Mouse (Mus musculus): ENCODE measurements around the gene Stk4. TPM values are rescaled to one million over a fixed set of nuclear protein-coding genes. Genes with fewer than 3 reads are reported as not detected.

The Stk4 gene
- polyA plus RNA-seq, 1 experiment from 2014 or later: 29.1 TPM

DNA sequence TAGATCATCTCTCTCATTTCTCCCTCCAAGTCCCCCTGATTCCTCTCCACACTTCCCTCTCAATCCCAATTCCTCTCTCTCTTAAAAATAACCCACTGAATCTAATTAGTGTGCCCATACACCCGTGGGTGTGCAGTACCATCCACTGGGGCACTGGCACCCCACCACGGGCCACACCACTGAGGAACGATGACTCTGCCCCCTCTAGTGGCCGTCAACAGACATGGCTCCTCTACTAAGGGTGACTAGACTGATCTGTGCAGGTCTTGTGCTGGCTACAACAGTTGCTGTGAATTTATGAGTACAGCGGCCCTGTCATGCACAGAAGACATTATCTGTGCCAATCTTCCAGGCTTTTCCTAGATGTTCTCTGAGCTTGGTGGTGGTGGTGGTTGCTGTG is 118.6 kb downstream of the Stk4 start:
- Histone ChIP-seq H3K27ac (ENCODE audit: low read depth) (no peak overlapping the region), H3K27me3 (replicated peaks; ENCODE audit: control insufficient read depth, insufficient read depth, low read length) (no peaks in the 10 kb centered on the region), H3K36me3 (ENCODE audit: control insufficient read depth, insufficient read depth, low read length) (no peaks in the 10 kb centered on the region), H3K9me3 (ENCODE audit: control insufficient read depth, low read length) (0 out of 2 replicates have a peak, but pooled peaks cover 2% of the 10 kb centered on the region), H3K9ac (ENCODE audit: low read length) (no peak overlapping the region), H3K4me2 (ENCODE audit: low read length) (no peak overlapping the region), H3K4me1 (replicated peaks; ENCODE audit: control insufficient read depth, insufficient read depth, low read length) (0 out of 2 replicates have a peak, but pooled peaks cover 3% of the 10 kb centered on the region), H3K4me3 (ENCODE audit: low read depth, low read length) (no peak overlapping the region)
- WGBS: 33% methylated on average over 5 of the region's 5 CpGs
- DNase-seq (ENCODE audit: low spot score): no peak
- no peak for ATAC-seq (replicated peaks; ENCODE audit: low FRiP score, low TSS enrichment, low read depth)

DNA sequence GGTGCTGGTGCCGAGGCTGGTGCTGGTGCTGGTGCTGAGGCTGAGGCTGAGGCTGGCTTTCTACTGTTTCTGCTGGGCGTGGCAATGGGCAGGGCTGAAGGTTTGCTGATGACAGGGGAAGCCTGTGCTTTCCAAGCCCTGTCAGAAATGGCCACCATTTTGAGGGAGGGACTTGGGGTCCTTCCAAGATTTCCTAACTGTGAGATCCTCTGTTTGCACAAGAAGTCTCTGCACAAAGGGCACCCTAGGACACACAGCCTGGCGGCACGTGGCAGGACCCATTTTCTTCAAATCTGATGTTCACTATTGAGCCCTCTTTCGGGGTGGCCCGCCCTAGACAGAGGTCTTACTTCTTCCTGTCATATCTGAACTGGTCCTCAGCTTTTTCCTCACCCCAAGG is 120.5 kb downstream of the Stk4 start, which contains the start of gene Wfdc12:
Wfdc12 (minus strand) TSS at position 33 of the 400 bp plus-strand sequence.
- Histone ChIP-seq H3K4me2 (ENCODE audit: low read length) (no peak within 1 kb of the TSS), H3K4me3 (ENCODE audit: low read depth, low read length) (no peak within 1 kb of the TSS), H3K9ac (ENCODE audit: low read length) (no peak within 1 kb of the TSS), H3K36me3 (ENCODE audit: control insufficient read depth, insufficient read depth, low read length) (no peaks in the 10 kb centered on the region), H3K27ac (ENCODE audit: low read depth) (no peak within 1 kb of the TSS), H3K4me1 (replicated peaks; ENCODE audit: control insufficient read depth, insufficient read depth, low read length) (no peaks in the 10 kb centered on the region), H3K27me3 (replicated peaks; ENCODE audit: control insufficient read depth, insufficient read depth, low read length) (no peaks in the 10 kb centered on the region), H3K9me3 (ENCODE audit: control insufficient read depth, low read length) (0 out of 2 replicates have a peak, but pooled peaks cover 2% of the 10 kb centered on the region)
- WGBS: 87% methylated on average over 6 of the region's 6 CpGs
- DNase-seq (ENCODE audit: low spot score) (no peak), ATAC-seq (replicated peaks; ENCODE audit: low FRiP score, low TSS enrichment, low read depth) (no peak)

DNA sequence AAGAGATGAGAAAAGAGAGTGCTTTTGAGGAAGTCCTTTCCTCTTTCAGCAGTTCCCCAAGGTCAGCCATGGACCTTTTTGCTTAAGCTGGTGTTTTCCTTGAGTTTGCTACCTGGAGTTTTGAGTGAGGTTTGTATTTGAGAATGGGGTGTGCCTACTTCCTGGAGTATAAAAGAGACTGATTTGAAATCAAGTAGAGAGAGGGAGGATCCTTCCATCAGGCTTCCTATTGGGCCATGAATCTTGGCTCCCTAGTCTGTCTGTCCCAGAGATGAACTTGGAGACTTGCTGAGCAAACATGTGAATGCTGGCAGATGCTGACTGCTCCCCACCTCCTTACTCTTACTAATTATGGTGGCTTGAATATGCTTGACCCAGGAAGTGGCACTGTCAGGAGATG is 122.2 kb downstream of the Stk4 start:
- Histone ChIP-seq H3K27ac (ENCODE audit: low read depth) (no peak overlapping the region), H3K9me3 (ENCODE audit: control insufficient read depth, low read length) (0 out of 2 replicates have a peak, but pooled peaks cover 2% of the 10 kb centered on the region), H3K4me1 (replicated peaks; ENCODE audit: control insufficient read depth, insufficient read depth, low read length) (no peaks in the 10 kb centered on the region), H3K27me3 (replicated peaks; ENCODE audit: control insufficient read depth, insufficient read depth, low read length) (no peaks in the 10 kb centered on the region), H3K36me3 (ENCODE audit: control insufficient read depth, insufficient read depth, low read length) (no peaks in the 10 kb centered on the region), H3K4me2 (ENCODE audit: low read length) (no peak overlapping the region), H3K9ac (ENCODE audit: low read length) (no peak overlapping the region), H3K4me3 (ENCODE audit: low read depth, low read length) (no peak overlapping the region)
- ATAC-seq (replicated peaks; ENCODE audit: low FRiP score, low TSS enrichment, low read depth) (no peak), DNase-seq (ENCODE audit: low spot score) (no peak)

DNA sequence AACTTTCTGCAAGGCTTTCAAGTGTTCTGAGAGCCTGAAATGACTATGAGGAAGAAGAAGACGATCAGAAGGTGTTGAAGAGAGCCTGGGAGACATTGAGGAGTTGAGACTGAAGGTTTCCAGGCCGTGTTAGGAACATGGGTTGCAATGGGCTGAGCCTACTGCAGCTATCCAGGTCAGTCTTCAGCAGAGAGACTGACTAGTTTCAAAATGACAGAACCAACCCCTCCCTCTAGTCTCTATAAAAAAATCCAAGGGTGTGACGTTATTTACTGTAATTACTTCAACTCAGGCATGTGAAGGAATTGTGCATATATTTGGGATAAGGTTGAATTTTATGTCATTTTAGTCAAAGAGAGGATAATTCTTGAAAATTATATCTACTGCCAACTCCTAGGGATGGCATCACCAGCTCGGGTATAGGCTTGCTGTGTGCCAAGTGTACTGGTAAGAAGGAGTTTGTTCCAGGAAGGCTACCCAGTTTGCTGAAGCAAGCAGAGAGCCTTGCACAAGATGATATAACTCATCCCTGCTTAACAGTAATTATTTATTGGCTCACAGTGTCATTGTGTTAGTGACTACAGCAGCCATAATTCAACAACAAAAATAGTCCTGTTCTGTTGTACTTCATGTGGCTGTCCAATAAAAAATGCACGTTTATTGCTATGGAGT is 125.0 kb downstream of the Stk4 start:
- no peaks in the 10 kb centered on the region for H3K27me3 ChIP-seq (replicated peaks; ENCODE audit: control insufficient read depth, insufficient read depth, low read length)
- 77% methylated on average over 5 of the region's 5 CpGs for WGBS
- no peak for DNase-seq (ENCODE audit: low spot score)
- no peak overlapping the region for H3K9ac ChIP-seq (ENCODE audit: low read length)
- H3K4me3 ChIP-seq (ENCODE audit: low read depth, low read length): no peak overlapping the region
- ATAC-seq (replicated peaks; ENCODE audit: low FRiP score, low TSS enrichment, low read depth): no peak
- H3K4me1 ChIP-seq (replicated peaks; ENCODE audit: control insufficient read depth, insufficient read depth, low read length): no peaks in the 10 kb centered on the region
- no peak overlapping the region for H3K27ac ChIP-seq (ENCODE audit: low read depth)
- H3K9me3 ChIP-seq (ENCODE audit: control insufficient read depth, low read length): 0 out of 2 replicates have a peak, but pooled peaks cover 2% of the 10 kb centered on the region
- H3K36me3 ChIP-seq (ENCODE audit: control insufficient read depth, insufficient read depth, low read length): no peaks in the 10 kb centered on the region
- H3K4me2 ChIP-seq (ENCODE audit: low read length): no peak overlapping the region

DNA sequence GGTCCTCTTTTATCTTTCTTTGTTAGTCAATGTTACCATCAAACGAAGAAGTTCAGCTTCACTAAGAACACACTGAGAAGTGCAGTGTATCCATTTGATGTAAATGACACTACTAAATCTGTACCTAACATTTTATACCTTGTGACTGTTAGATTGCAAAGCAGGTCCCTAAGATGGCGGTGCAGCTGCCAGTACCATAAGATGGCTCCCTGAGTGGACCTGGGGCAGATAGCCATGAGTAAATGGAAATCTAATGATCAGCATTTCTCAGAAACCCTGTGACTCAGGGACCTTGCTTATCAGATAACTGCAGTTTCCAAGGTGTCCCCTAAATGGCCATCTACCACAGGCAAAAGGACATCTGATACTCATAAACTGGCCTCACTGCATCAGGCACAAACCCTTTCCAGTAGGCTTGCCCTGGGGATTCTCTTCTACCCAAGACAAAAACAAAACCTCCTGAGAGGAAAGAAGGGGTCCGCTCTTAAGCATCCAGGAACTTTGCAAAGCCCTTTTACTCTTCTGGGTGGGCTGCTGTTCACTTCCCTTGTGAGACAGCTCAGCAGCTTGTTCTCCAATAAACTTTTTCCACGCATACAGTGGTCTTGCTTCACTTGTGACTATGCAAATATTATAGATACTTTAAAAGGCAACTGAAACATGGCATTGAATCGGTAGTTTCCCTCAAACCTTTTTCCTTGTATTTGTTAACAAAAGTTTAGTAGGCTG is 126.0 kb downstream of the Stk4 start:
- DNase-seq (ENCODE audit: low spot score) (no peak), ATAC-seq (replicated peaks; ENCODE audit: low FRiP score, low TSS enrichment, low read depth) (no peak)
- Histone ChIP-seq H3K9ac (ENCODE audit: low read length) (no peak overlapping the region), H3K27me3 (replicated peaks; ENCODE audit: control insufficient read depth, insufficient read depth, low read length) (no peaks in the 10 kb centered on the region), H3K27ac (ENCODE audit: low read depth) (no peak overlapping the region), H3K9me3 (ENCODE audit: control insufficient read depth, low read length) (0 out of 2 replicates have a peak, but pooled peaks cover 2% of the 10 kb centered on the region), H3K4me2 (ENCODE audit: low read length) (no peak overlapping the region), H3K4me1 (replicated peaks; ENCODE audit: control insufficient read depth, insufficient read depth, low read length) (no peaks in the 10 kb centered on the region), H3K36me3 (ENCODE audit: control insufficient read depth, insufficient read depth, low read length) (no peaks in the 10 kb centered on the region), H3K4me3 (ENCODE audit: low read depth, low read length) (no peak overlapping the region)
- WGBS: 89% methylated on average over 5 of the region's 5 CpGs

DNA sequence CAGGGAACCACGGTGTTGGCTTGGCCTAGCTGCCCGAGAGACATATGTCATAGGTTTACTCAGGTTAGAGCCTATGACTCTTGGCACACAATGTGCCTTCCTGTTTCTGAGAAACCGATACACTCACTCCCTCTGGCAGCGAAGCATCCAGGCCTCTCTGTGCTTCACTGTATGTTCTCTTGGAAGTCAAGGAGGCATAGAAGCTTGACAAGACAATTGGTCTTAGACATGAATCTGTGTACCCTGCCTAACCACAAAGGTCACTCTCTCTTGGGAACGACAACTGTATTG is 126.5 kb downstream of the Stk4 start:
- Histone ChIP-seq H3K4me1 (replicated peaks; ENCODE audit: control insufficient read depth, insufficient read depth, low read length) (no peaks in the 10 kb centered on the region), H3K9ac (ENCODE audit: low read length) (no peak overlapping the region), H3K27ac (ENCODE audit: low read depth) (no peak overlapping the region), H3K9me3 (ENCODE audit: control insufficient read depth, low read length) (no peaks in the 10 kb centered on the region), H3K4me2 (ENCODE audit: low read length) (no peak overlapping the region), H3K4me3 (ENCODE audit: low read depth, low read length) (no peak overlapping the region), H3K27me3 (replicated peaks; ENCODE audit: control insufficient read depth, insufficient read depth, low read length) (no peaks in the 10 kb centered on the region), H3K36me3 (ENCODE audit: control insufficient read depth, insufficient read depth, low read length) (no peaks in the 10 kb centered on the region)
- ATAC-seq (replicated peaks; ENCODE audit: low FRiP score, low TSS enrichment, low read depth) (no peak), DNase-seq (ENCODE audit: low spot score) (no peak)
- WGBS: 83% methylated on average over 5 of the region's 5 CpGs

DNA sequence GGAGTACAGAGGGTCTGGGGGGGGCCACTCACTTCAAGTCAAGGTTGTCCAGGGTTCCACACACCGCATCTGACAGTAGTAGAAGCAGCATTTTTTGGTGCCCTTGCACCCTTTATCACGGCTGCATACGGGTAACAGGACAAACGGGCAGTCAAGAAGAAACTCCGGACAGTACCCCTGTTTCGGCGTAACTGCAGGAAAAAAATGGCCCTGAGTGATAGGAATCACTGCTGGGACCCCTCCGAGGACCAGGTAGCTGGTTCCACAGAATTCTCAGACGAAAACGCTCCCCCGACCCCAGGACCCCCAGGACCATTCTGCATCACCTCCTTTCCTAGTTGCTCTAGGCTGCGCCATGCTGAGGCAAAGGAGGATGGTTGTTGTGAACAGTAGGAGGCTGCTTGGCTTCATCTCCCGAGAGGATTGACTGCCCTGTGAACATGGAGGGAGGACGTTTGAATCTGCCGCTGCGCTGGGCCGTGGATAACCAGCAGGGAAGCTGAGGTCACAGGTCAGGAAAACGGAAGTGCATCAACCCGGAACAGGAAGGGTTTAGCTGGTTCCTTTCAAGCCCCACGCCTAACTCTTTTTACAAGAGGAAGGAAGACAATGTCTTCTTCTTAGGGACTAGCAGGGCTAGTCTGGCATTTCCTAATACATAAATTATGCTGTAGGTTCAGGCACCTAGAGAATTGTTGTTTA is 129.7 kb downstream of the Stk4 start, which contains the start of gene Wfdc15a:
Wfdc15a (minus strand) TSS at position 505 of the 702 bp plus-strand sequence.
- no peak within 1 kb of the TSS for H3K4me3 ChIP-seq (ENCODE audit: low read depth, low read length)
- WGBS: 78% methylated on average over 20 of the region's 20 CpGs
- no peaks in the 10 kb centered on the region for H3K36me3 ChIP-seq (ENCODE audit: control insufficient read depth, insufficient read depth, low read length)
- no peaks in the 10 kb centered on the region for H3K4me1 ChIP-seq (replicated peaks; ENCODE audit: control insufficient read depth, insufficient read depth, low read length)
- H3K9ac ChIP-seq (ENCODE audit: low read length): no peak within 1 kb of the TSS
- ATAC-seq (replicated peaks; ENCODE audit: low FRiP score, low TSS enrichment, low read depth) (no peak), DNase-seq (ENCODE audit: low spot score) (no peak)
- H3K27me3 ChIP-seq (replicated peaks; ENCODE audit: control insufficient read depth, insufficient read depth, low read length): no peaks in the 10 kb centered on the region
- no peak within 1 kb of the TSS for H3K4me2 ChIP-seq (ENCODE audit: low read length)
- no peak within 1 kb of the TSS for H3K27ac ChIP-seq (ENCODE audit: low read depth)
- H3K9me3 ChIP-seq (ENCODE audit: control insufficient read depth, low read length): no peaks in the 10 kb centered on the region

Data from intestine, embryonic 14.5 days (tissue).